Mouse (Mus musculus) stomach, embryonic 16.5 days (tissue): ENCODE results near the gene Tbc1d22a. TPM values are rescaled to one million over a fixed set of nuclear protein-coding genes. Genes with fewer than 3 reads are reported as not detected.

ENCODE experiments used
- ATAC-seq: fragments of 200-750 bp; cut with Nextera tagmentation; 2 replicates; pipeline ENCODE4 v1.8.0; 2017; ENCODE audit warnings: moderate number of reproducible peaks, moderate TSS enrichment; ENCODE audit not compliant: insufficient read depth, low FRiP score
- H3K27ac ChIP-seq: fragments of 300-500 bp; sonication (generic); 2 replicates; pipeline ENCODE4 v1.5.1; 2014; ENCODE audit warnings: low read length
- H3K27me3 ChIP-seq: fragments of 300-500 bp; sonication (generic); 2 replicates; pipeline ENCODE4 v1.6.1; 2014; ENCODE audit warnings: low read length, control low read depth, mixed read lengths; ENCODE audit not compliant: control insufficient read depth, insufficient read depth
- H3K36me3 ChIP-seq: fragments of 300-500 bp; sonication (generic); 2 replicates; pipeline ENCODE4 v1.6.1; 2014; ENCODE audit warnings: low read length; ENCODE audit not compliant: control insufficient read depth, insufficient read depth
- H3K4me1 ChIP-seq: fragments of 300-500 bp; sonication (generic); 2 replicates; pipeline ENCODE4 v1.6.1; 2014; ENCODE audit warnings: low read length, control low read depth, mixed read lengths; ENCODE audit not compliant: control insufficient read depth, insufficient read depth
- H3K4me2 ChIP-seq: fragments of 300-500 bp; sonication (generic); 2 replicates; pipeline ENCODE4 v1.6.1; 2014; ENCODE audit warnings: low read depth, low read length, mixed read lengths
- H3K4me3 ChIP-seq: fragments of 300-500 bp; sonication (generic); replicated peaks from 2 replicates; pipeline ENCODE4 v1.5.1; 2014; ENCODE audit warnings: mild to moderate bottlenecking, low read length
- H3K9ac ChIP-seq: fragments of 300-500 bp; sonication (generic); 2 replicates; pipeline ENCODE4 v1.6.1; 2014; ENCODE audit warnings: low read length
- H3K9me3 ChIP-seq: fragments of 300-500 bp; sonication (generic); replicated peaks from 2 replicates; pipeline ENCODE4 v1.6.1; 2016; ENCODE audit warnings: low read length, control low read depth; ENCODE audit not compliant: control insufficient read depth
- WGBS: fragments of 180-500 bp; shearing (Covaris S2); extraction: QIAGEN DNeasy Blood & Tissue Kit; methylation state at CpG from one replicate; pipeline ENCODE4 v1.1.7; 2014; 5-methylcytosine and 5-hydroxymethylcytosine counted together
- polyA plus RNA-seq: library from polyadenylated mRNA; unstranded; fragments of >200 nt; fragmentation: Nextera tagmentation; extraction: Ambion mirVana; gene quantifications from 2 replicates; pipeline ENCODE4 v1.2.1, GENCODE M21; 2015

The Tbc1d22a gene
- polyA plus RNA-seq, 1 experiment from 2014 or later, result 12.0 TPM

- Histone ChIP-seq H3K27me3 (no peaks in the 10 kb centered on the region), H3K4me1 (no peaks in the 10 kb centered on the region), H3K9ac (no peak overlapping the region), H3K9me3 (no peaks in the 10 kb centered on the region), H3K27ac (no peak overlapping the region), H3K4me2 (no peak overlapping the region), H3K36me3 (no peaks in the 10 kb centered on the region), H3K4me3 (no peak overlapping the region)
- no peak for ATAC-seq
- WGBS, result 75% methylated on average over 4 of the region's 4 CpGs
These were observed 52.7 kb downstream of the Tbc1d22a start for GRCm38 (mm10) chr15:86266975-86267374.

GRCm38 (mm10) chr15:86268526-86268925 is 54.3 kb downstream of the Tbc1d22a start:
- no peaks in the 10 kb centered on the region for H3K4me1 ChIP-seq

GRCm38 (mm10) chr15:86275754-86276153 is 61.5 kb downstream of the Tbc1d22a start:
- H3K27me3 ChIP-seq, result no peaks in the 10 kb centered on the region
- H3K4me1 ChIP-seq, result peaks cover 30% of the 10 kb centered on the region
- H3K4me2 ChIP-seq, result no peak overlapping the region
- WGBS, result 72% methylated on average over 7 of the region's 7 CpGs
- no peaks in the 10 kb centered on the region for H3K9me3 ChIP-seq
- no peaks in the 10 kb centered on the region for H3K36me3 ChIP-seq
- H3K4me3 ChIP-seq, result no peak overlapping the region
- H3K27ac ChIP-seq, result no peak overlapping the region
- H3K9ac ChIP-seq, result no peak overlapping the region
- no peak for ATAC-seq

More at GRCm38 (mm10) chr15:86268526-86268925, 54.3 kb downstream of the Tbc1d22a start:
- 73% methylated on average over 1 of the region's 1 CpGs for WGBS
- H3K36me3 ChIP-seq, result no peaks in the 10 kb centered on the region
- H3K4me2 ChIP-seq, result no peak overlapping the region
- H3K27ac ChIP-seq, result no peak overlapping the region
- no peaks in the 10 kb centered on the region for H3K27me3 ChIP-seq
- no peak for ATAC-seq
- H3K4me3 ChIP-seq, result no peak overlapping the region
- no peak overlapping the region for H3K9ac ChIP-seq
- H3K9me3 ChIP-seq, result no peaks in the 10 kb centered on the region

GRCm38 (mm10) chr15:86276538-86277264 is 62.4 kb downstream of the Tbc1d22a start:
- Histone ChIP-seq H3K9ac (no peak overlapping the region), H3K36me3 (no peaks in the 10 kb centered on the region), H3K4me1 (peaks cover 30% of the 10 kb centered on the region), H3K4me2 (no peak overlapping the region), H3K27me3 (no peaks in the 10 kb centered on the region), H3K9me3 (no peaks in the 10 kb centered on the region), H3K4me3 (no peak overlapping the region), H3K27ac (no peak overlapping the region)
- WGBS, result 70% methylated on average over 11 of the region's 11 CpGs
- no peak for ATAC-seq

GRCm38 (mm10) chr15:86277428-86277827 is 63.2 kb downstream of the Tbc1d22a start:
- Histone ChIP-seq H3K4me2 (peak overlapping the region; percentile 16; the same call in 1 of the 2 replicates), H3K9me3 (no peaks in the 10 kb centered on the region), H3K9ac (no peak overlapping the region), H3K27me3 (no peaks in the 10 kb centered on the region), H3K4me3 (no peak overlapping the region), H3K4me1 (peaks cover 30% of the 10 kb centered on the region), H3K36me3 (no peaks in the 10 kb centered on the region), H3K27ac (no peak overlapping the region)
- WGBS, result 47% methylated on average over 15 of the region's 15 CpGs
- no peak for ATAC-seq

- H3K4me1 ChIP-seq, result peaks cover 30% of the 10 kb centered on the region
- ATAC-seq, result no peak
- H3K27ac ChIP-seq, result no peak overlapping the region
- H3K27me3 ChIP-seq, result no peaks in the 10 kb centered on the region
- H3K4me2 ChIP-seq, result no peak overlapping the region
- H3K4me3 ChIP-seq, result no peak overlapping the region
- H3K9ac ChIP-seq, result no peak overlapping the region
- H3K36me3 ChIP-seq, result no peaks in the 10 kb centered on the region
- 54% methylated on average over 14 of the region's 14 CpGs for WGBS
- H3K9me3 ChIP-seq, result no peaks in the 10 kb centered on the region
These were observed 65.1 kb downstream of the Tbc1d22a start for GRCm38 (mm10) chr15:86279059-86279974.

GRCm38 (mm10) chr15:86280137-86280536 is 65.9 kb downstream of the Tbc1d22a start:
- no peak overlapping the region for H3K4me3 ChIP-seq
- no peak for ATAC-seq
- H3K27ac ChIP-seq, result no peak overlapping the region
- no peaks in the 10 kb centered on the region for H3K36me3 ChIP-seq
- H3K4me2 ChIP-seq, result no peak overlapping the region
- H3K27me3 ChIP-seq, result no peaks in the 10 kb centered on the region
- peaks cover 30% of the 10 kb centered on the region for H3K4me1 ChIP-seq
- H3K9ac ChIP-seq, result no peak overlapping the region
- WGBS, result 51% methylated on average over 4 of the region's 4 CpGs
- H3K9me3 ChIP-seq, result no peaks in the 10 kb centered on the region

GRCm38 (mm10) chr15:86283238-86283637 is 69.0 kb downstream of the Tbc1d22a start:
- Histone ChIP-seq H3K4me1 (peaks cover 16% of the 10 kb centered on the region), H3K36me3 (no peaks in the 10 kb centered on the region), H3K27me3 (no peaks in the 10 kb centered on the region), H3K27ac (no peak overlapping the region), H3K4me2 (no peak overlapping the region), H3K9ac (no peak overlapping the region), H3K9me3 (no peaks in the 10 kb centered on the region), H3K4me3 (no peak overlapping the region)
- ATAC-seq, result no peak
- 89% methylated on average over 1 of the region's 1 CpGs for WGBS

GRCm38 (mm10) chr15:86285296-86285695 is 71.0 kb downstream of the Tbc1d22a start:
- Histone ChIP-seq H3K27ac (no peak overlapping the region), H3K4me3 (no peak overlapping the region), H3K27me3 (no peaks in the 10 kb centered on the region), H3K36me3 (no peaks in the 10 kb centered on the region), H3K9ac (no peak overlapping the region), H3K4me1 (peaks cover 10% of the 10 kb centered on the region), H3K9me3 (no peaks in the 10 kb centered on the region), H3K4me2 (no peak overlapping the region)
- no peak for ATAC-seq
- 83% methylated on average over 2 of the region's 2 CpGs for WGBS
